Mouse (Mus musculus) bone marrow macrophage, adult 2 months (primary cell): ENCODE results near the gene Gm21915.

Experiments used
- CTCF ChIP-seq: IDR thresholded peaks from 2 replicates; pipeline ENCODE4 v1.5.1; 2012; ENCODE audit warnings: low read depth, mild to moderate bottlenecking, low read length, moderate library complexity
- POLR2A ChIP-seq: IDR thresholded peaks from 2 replicates; pipeline ENCODE4 v1.6.1; 2012; ENCODE audit warnings: mild to moderate bottlenecking, low read depth, low read length, borderline replicate concordance

DNA sequence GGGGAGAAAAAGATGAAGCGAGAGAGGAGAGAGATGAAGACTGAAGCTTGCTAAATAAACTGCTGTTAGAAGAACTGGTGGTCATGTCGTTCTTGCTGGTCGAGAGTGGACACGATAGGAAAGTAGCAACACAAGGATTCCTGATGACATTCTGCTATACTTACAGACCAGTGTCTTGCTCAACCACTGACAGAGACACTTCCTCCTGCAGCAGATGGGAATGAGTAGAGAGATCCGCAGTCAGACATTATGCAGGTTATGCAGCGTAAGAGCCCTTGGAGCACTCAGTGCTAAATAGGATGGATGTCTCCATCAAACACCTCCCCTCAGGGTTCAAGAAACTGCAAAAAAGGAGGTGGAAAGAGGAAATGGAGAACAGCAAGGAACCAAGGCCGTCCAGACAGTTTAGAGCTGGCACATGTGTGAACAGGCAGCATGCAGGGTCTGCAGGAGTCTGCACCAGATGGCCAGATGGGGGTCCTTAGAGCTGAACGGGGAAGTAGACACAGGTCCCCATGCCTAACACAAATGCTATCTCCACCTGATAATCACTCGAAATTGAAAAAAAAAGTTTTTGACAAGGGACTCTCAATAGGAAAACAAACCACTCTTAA lies 4.1 kb upstream of the Gm21915 start:
- TF ChIP-seq CTCF (no peak), POLR2A (no peak)
